Mouse (Mus musculus) liver, embryonic 15.5 days (tissue): ENCODE measurements at regions not wholly inside any gene's neighbourhood (a gene's known extent, or its start where the extent isn't known, plus 50 kb on each side); places are given as distances from the start of the nearest gene placed in this dataset.

Experiments
- ATAC-seq: fragments of 200-750 bp; cut with Nextera tagmentation; 2 replicates; pipeline ENCODE4 v1.8.0; 2017; ENCODE audit warnings: moderate number of reproducible peaks, mild to moderate bottlenecking, moderate library complexity; ENCODE audit not compliant: insufficient read depth
- H3K27ac ChIP-seq: fragments of 300-500 bp; sonication (generic); replicated peaks from 2 replicates; pipeline ENCODE4 v1.5.1; 2015; ENCODE audit warnings: mild to moderate bottlenecking, inconsistent platforms
- H3K27me3 ChIP-seq: fragments of 300-500 bp; sonication (generic); 2 replicates; pipeline ENCODE4 v1.6.1; 2015; ENCODE audit warnings: mild to moderate bottlenecking, inconsistent platforms
- H3K36me3 ChIP-seq: fragments of 300-500 bp; sonication (generic); replicated peaks from 2 replicates; pipeline ENCODE4 v1.6.1; 2015; ENCODE audit warnings: moderate library complexity, mild to moderate bottlenecking, inconsistent platforms
- H3K4me1 ChIP-seq: fragments of 300-500 bp; sonication (generic); replicated peaks from 2 replicates; pipeline ENCODE4 v1.6.1; 2015; ENCODE audit warnings: inconsistent platforms
- H3K4me2 ChIP-seq: fragments of 300-500 bp; sonication (generic); 2 replicates; pipeline ENCODE4 v1.6.1; 2015; ENCODE audit warnings: moderate library complexity, mild to moderate bottlenecking, inconsistent platforms
- H3K4me3 ChIP-seq: fragments of 300-500 bp; sonication (generic); replicated peaks from 2 replicates; pipeline ENCODE4 v1.5.1; 2015; ENCODE audit warnings: mild to moderate bottlenecking, inconsistent platforms
- H3K9ac ChIP-seq: fragments of 300-500 bp; sonication (generic); 2 replicates; pipeline ENCODE4 v1.6.1; 2015; ENCODE audit warnings: moderate library complexity, mild to moderate bottlenecking, inconsistent platforms
- H3K9me3 ChIP-seq: fragments of 300-500 bp; sonication (generic); replicated peaks from 2 replicates; pipeline ENCODE4 v1.6.1; 2016; ENCODE audit warnings: inconsistent platforms
- WGBS: fragments of 180-500 bp; shearing (Covaris S2); methylation state at CpG from one replicate; pipeline ENCODE4 v1.1.7; 2015; ENCODE audit warnings: mixed read lengths; ENCODE audit not compliant: insufficient replicate concordance; 5-methylcytosine and 5-hydroxymethylcytosine counted together

- WGBS: 24% methylated on average over 1 of the region's 1 CpGs
- Histone ChIP-seq H3K36me3 (no peaks in the 10 kb centered on the region), H3K4me1 (no peaks in the 10 kb centered on the region), H3K4me3 (no peak overlapping the region), H3K27ac (no peak overlapping the region), H3K9me3 (no peaks in the 10 kb centered on the region), H3K27me3 (no peaks in the 10 kb centered on the region), H3K9ac (no peak overlapping the region), H3K4me2 (no peak overlapping the region)
- no peak for ATAC-seq
Observed at GRCm38 (mm10) chr1:105093012-105093411, 263.5 kb downstream of the Rnf152 start.

- Histone ChIP-seq H3K9ac (no peak overlapping the region), H3K9me3 (no peaks in the 10 kb centered on the region), H3K4me3 (no peak overlapping the region), H3K36me3 (no peaks in the 10 kb centered on the region), H3K4me2 (no peak overlapping the region), H3K4me1 (no peaks in the 10 kb centered on the region), H3K27ac (no peak overlapping the region), H3K27me3 (no peaks in the 10 kb centered on the region)
- ATAC-seq: no peak
- WGBS: 13% methylated on average over 6 of the region's 6 CpGs
Observed at GRCm38 (mm10) chr1:105092309-105092904, 264.1 kb downstream of the Rnf152 start.

- no peak overlapping the region for H3K9ac ChIP-seq
- no peaks in the 10 kb centered on the region for H3K36me3 ChIP-seq
- H3K4me1 ChIP-seq: no peaks in the 10 kb centered on the region
- no peak for ATAC-seq
- H3K4me3 ChIP-seq: no peak overlapping the region
- no peak overlapping the region for H3K27ac ChIP-seq
- WGBS: 56% methylated on average over 7 of the region's 7 CpGs
- H3K9me3 ChIP-seq: no peaks in the 10 kb centered on the region
- H3K4me2 ChIP-seq: no peak overlapping the region
- H3K27me3 ChIP-seq: no peaks in the 10 kb centered on the region
Observed at GRCm38 (mm10) chr1:105088765-105089520, 267.6 kb downstream of the Rnf152 start.

GRCm38 (mm10) chr1:105087623-105088022, 268.9 kb downstream of the Rnf152 start:
- ATAC-seq: no peak

GRCm38 (mm10) chr1:105084556-105084955, 272.0 kb downstream of the Rnf152 start:
- Histone ChIP-seq H3K9me3 (no peaks in the 10 kb centered on the region), H3K9ac (no peak overlapping the region), H3K36me3 (no peaks in the 10 kb centered on the region), H3K4me3 (no peak overlapping the region), H3K4me1 (no peaks in the 10 kb centered on the region), H3K4me2 (no peak overlapping the region), H3K27me3 (no peaks in the 10 kb centered on the region), H3K27ac (no peak overlapping the region)
- WGBS: 53% methylated on average over 3 of the region's 3 CpGs
- no peak for ATAC-seq

More at GRCm38 (mm10) chr1:105087623-105088022, 268.9 kb downstream of the Rnf152 start:
- Histone ChIP-seq H3K4me3 (no peak overlapping the region), H3K27me3 (no peaks in the 10 kb centered on the region), H3K9me3 (no peaks in the 10 kb centered on the region), H3K36me3 (no peaks in the 10 kb centered on the region), H3K4me1 (no peaks in the 10 kb centered on the region), H3K9ac (no peak overlapping the region), H3K4me2 (no peak overlapping the region), H3K27ac (no peak overlapping the region)
- 38% methylated on average over 1 of the region's 1 CpGs for WGBS

- no peak for ATAC-seq
- Histone ChIP-seq H3K27me3 (no peaks in the 10 kb centered on the region), H3K4me2 (no peak overlapping the region), H3K4me1 (no peaks in the 10 kb centered on the region), H3K4me3 (no peak overlapping the region), H3K9me3 (no peaks in the 10 kb centered on the region), H3K9ac (no peak overlapping the region), H3K27ac (no peak overlapping the region), H3K36me3 (no peaks in the 10 kb centered on the region)
- WGBS: 65% methylated on average over 6 of the region's 6 CpGs
Observed at GRCm38 (mm10) chr1:105083551-105084103, 272.9 kb downstream of the Rnf152 start.

GRCm38 (mm10) chr1:105082823-105083550, 273.5 kb downstream of the Rnf152 start:
- no peak overlapping the region for H3K4me2 ChIP-seq
- H3K4me1 ChIP-seq: no peaks in the 10 kb centered on the region
- no peaks in the 10 kb centered on the region for H3K36me3 ChIP-seq
- H3K4me3 ChIP-seq: no peak overlapping the region
- ATAC-seq: no peak
- WGBS: 51% methylated on average over 2 of the region's 2 CpGs
- no peaks in the 10 kb centered on the region for H3K27me3 ChIP-seq
- H3K27ac ChIP-seq: no peak overlapping the region
- no peak overlapping the region for H3K9ac ChIP-seq
- no peaks in the 10 kb centered on the region for H3K9me3 ChIP-seq

GRCm38 (mm10) chr1:105081942-105082341, 274.6 kb downstream of the Rnf152 start:
- WGBS: 28% methylated on average over 2 of the region's 2 CpGs
- no peaks in the 10 kb centered on the region for H3K4me1 ChIP-seq

GRCm38 (mm10) chr1:105079437-105079836, 277.1 kb downstream of the Rnf152 start:
- Histone ChIP-seq H3K36me3 (no peaks in the 10 kb centered on the region), H3K4me2 (no peak overlapping the region), H3K27ac (no peak overlapping the region), H3K4me1 (no peaks in the 10 kb centered on the region), H3K9ac (no peak overlapping the region), H3K27me3 (no peaks in the 10 kb centered on the region), H3K4me3 (no peak overlapping the region), H3K9me3 (no peaks in the 10 kb centered on the region)
- ATAC-seq: no peak
- WGBS: 59% methylated on average over 5 of the region's 5 CpGs

More at GRCm38 (mm10) chr1:105081942-105082341, 274.6 kb downstream of the Rnf152 start:
- Histone ChIP-seq H3K36me3 (no peaks in the 10 kb centered on the region), H3K27ac (no peak overlapping the region), H3K4me2 (no peak overlapping the region), H3K27me3 (no peaks in the 10 kb centered on the region), H3K9me3 (no peaks in the 10 kb centered on the region), H3K9ac (no peak overlapping the region), H3K4me3 (no peak overlapping the region)
- ATAC-seq: no peak

- Histone ChIP-seq H3K4me3 (no peak overlapping the region), H3K27ac (no peak overlapping the region), H3K9me3 (no peaks in the 10 kb centered on the region), H3K9ac (no peak overlapping the region), H3K4me1 (no peaks in the 10 kb centered on the region), H3K36me3 (no peaks in the 10 kb centered on the region), H3K4me2 (no peak overlapping the region), H3K27me3 (no peaks in the 10 kb centered on the region)
- ATAC-seq: no peak
- WGBS: 56% methylated on average over 3 of the region's 3 CpGs
Observed at GRCm38 (mm10) chr1:105075728-105076127, 280.8 kb downstream of the Rnf152 start.

- no peaks in the 10 kb centered on the region for H3K36me3 ChIP-seq
- no peak overlapping the region for H3K4me3 ChIP-seq
- H3K27me3 ChIP-seq: no peaks in the 10 kb centered on the region
- no peak overlapping the region for H3K9ac ChIP-seq
- no peaks in the 10 kb centered on the region for H3K4me1 ChIP-seq
- no peaks in the 10 kb centered on the region for H3K9me3 ChIP-seq
- WGBS: 49% methylated on average over 1 of the region's 1 CpGs
- H3K27ac ChIP-seq: no peak overlapping the region
- no peak for ATAC-seq
- no peak overlapping the region for H3K4me2 ChIP-seq
Observed at GRCm38 (mm10) chr1:105074326-105074725, 282.2 kb downstream of the Rnf152 start.
